Mouse (Mus musculus): ENCODE data around the gene Jph2. TPM values are rescaled to one million over a fixed set of nuclear protein-coding genes. Genes with fewer than 3 reads are reported as not detected.

The Jph2 gene
- total RNA-seq (2021): 100 to 1,000 TPM; 352 to 422 TPM
- long read RNA-seq, experiment 1, full-length matches to known transcripts: 22 of 78 reads
- long read RNA-seq, experiment 1, partial matches to known transcripts: 25 of 78 reads
- long read RNA-seq, experiment 1, other reads (novel, unspliced or antisense): 31 of 78 reads
- long read RNA-seq, experiment 2, full-length matches to known transcripts: 46 of 98 reads
- long read RNA-seq, experiment 2, partial matches to known transcripts: 50 of 98 reads
- long read RNA-seq, experiment 2, other reads (novel, unspliced or antisense): 2 of 98 reads

DNA sequence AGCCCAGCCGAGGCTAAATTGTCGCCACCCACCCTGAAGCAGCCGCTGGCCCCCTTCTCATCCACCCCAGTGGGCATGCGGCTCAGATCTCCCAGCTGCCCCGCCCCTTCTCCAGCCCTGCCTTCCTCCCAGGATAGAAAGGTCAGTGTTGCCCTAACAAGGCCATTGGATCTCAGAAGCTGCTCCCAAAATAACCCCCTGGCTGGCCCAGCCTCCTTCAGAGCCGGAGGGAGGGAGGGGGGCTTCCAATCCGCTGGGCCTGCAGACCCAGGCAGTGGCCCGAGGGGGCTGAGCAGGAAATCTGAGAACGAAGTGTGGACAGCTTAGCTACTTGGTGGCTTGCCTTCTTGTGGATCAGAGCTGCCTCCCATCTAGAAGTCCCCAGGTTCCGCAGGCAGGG, at the start of gene Jph2:
Jph2 (minus strand) TSS at position 89 of the 400 bp plus-strand sequence.
- intact Hi-C loops (cut with DNase I; ENCODE audit: low total_unique reads): no loop called here
- DNase-seq: peak; percentile 81

- intact Hi-C loops (cut with DNase I; ENCODE audit: low total_unique reads): no loop called here
- no peak for DNase-seq
Observed at GRCm38 (mm10) chr2:163447375-163447774, 49.6 kb upstream of the Jph2 start.

DNA sequence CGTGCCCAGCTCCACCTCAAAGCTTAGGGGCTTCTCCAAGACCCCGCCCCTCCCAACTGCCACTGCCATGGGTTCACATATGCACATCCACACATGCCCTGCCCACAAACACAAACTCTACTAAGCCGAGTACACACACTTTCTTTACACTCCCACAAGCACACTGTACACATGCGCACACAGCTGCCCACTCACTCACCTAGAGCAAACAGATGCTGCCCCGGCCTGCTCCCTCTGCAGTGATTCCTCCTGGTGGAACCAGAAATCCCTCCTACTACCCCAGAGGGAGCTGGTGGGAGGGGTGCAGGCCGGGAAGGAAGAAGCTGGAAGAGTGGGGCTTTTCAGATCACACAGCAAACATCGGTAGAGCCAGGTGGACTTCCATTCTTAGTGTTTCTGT, 46.2 kb upstream of the Jph2 start:
- intact Hi-C loops (cut with DNase I; ENCODE audit: low total_unique reads): no loop called here
- DNase-seq: no peak

GRCm38 (mm10) chr2:163443543-163443942, 45.8 kb upstream of the Jph2 start:
- intact Hi-C loops (cut with DNase I; ENCODE audit: low total_unique reads): no loop called here
- DNase-seq: no peak

GRCm38 (mm10) chr2:163439488-163439887, 41.7 kb upstream of the Jph2 start:
- intact Hi-C loops (cut with DNase I; ENCODE audit: low total_unique reads): no loop called here
- no peak for DNase-seq

DNA sequence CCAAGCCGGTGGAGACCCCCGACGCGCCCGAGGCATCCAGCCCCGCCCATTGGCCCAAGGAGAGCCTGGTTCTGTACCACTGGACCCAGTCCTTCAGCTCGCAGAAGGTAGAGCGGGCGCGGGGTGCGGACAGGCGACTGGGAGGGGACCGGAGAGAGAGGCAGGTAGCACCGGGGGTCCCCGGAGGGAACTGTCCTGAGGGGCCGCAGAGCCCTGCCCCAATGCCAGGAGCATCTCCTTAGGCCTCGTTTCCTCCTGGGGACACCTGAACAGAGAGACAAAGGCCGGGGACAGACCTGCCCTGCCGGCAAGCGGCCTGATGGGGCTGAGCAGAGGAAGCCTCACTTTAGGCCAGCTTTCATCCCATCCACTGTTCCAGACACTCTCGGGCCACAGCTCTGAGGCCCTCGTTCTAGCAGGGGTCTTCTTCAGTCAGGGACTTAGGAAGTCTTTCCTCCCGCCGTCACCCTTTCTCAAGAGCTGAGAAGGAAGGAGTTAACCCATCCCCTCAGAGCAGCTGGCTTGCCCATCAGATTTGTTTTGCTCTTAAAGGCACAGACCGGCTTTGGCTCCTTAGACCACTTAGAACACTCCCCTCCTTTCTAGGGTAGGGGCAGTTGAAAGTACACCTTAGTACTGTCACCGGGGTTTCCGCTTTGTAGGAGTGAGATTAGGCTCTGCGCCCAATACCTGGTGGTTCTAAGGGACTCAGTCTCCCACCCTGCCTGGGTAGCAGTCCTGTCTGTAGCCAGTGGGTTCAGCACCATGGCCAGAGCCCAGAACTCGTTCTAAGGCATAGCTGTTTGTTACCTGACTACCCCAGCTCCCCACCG, 41.0 kb upstream of the Jph2 start:
- DNase-seq: no peak

GRCm38 (mm10) chr2:163438246-163438618, 40.4 kb upstream of the Jph2 start, which contains the start of gene Gdap1l1:
Gdap1l1 (plus strand) TSS chr2:163438476.
- intact Hi-C loops (cut with DNase I; ENCODE audit: low total_unique reads): no loop called here
- DNase-seq: no peak

More for the DNA sequence above, 41.0 kb upstream of the Jph2 start:
- intact Hi-C loops (cut with DNase I; ENCODE audit: low total_unique reads): no loop called here

DNA sequence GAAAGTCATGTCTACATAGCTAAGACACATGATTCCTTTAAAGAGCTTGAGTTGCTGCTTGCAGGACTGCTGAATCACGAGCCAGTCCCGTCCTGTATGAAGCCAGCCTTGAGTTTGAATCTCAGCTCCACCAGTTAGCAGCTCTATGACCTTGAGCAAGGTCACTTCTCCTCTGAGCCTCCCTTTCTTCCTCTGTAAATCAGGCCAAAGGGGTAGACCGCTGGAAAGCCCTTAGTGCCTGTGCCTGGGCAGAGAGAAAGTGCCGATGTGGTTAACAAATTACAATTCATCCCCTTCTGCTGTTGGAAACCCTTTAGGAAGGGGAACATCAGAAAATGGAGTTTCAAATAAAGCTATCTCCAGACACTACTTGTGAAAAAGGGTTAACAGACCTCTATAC, 40.0 kb upstream of the Jph2 start:
- no peak for DNase-seq
- intact Hi-C loops (cut with DNase I; ENCODE audit: low total_unique reads): no loop called here

DNA sequence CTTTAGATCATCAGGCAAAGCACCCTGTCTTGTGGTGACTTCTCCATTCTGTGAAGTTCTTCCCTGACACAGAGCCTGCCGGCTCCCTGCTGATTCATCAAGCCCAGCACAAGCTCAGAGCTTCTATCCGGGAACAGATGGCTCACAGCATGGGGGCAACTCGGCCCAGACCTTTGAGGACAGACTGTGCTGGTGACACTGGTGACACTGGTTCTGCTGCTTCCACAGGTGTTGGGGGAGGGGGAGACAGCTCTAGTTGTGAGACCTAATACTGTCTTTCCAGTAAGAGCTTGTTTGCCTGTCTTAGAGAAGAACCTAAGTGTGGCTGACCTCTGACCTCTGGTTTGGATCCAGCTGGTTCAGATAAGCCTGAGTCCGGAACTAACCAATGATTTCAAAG, 36.2 kb upstream of the Jph2 start:
- intact Hi-C loops (cut with DNase I; ENCODE audit: low total_unique reads): no loop called here
- DNase-seq: no peak

DNA sequence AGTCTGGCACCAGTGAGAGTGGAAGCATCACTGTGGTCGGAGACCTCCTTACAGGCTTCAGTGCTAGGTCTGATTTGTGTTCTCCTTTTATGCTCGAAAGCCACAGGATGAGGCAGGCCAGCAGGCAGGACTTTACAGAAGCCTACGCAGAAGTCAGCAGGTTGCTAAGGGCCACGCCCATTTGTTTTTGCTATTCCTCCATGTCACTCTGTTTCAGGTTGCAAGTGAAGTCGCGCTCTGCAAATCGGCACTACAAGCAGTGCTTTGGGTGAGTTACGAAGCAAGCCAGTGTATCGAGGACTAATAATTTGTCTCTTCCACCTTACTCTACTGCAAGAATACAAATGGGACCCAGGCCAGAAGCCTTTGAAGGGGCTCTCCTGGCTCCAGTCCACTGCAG, 33.5 kb upstream of the Jph2 start:
- no peak for DNase-seq
- intact Hi-C loops (cut with DNase I; ENCODE audit: low total_unique reads): no loop called here

DNA sequence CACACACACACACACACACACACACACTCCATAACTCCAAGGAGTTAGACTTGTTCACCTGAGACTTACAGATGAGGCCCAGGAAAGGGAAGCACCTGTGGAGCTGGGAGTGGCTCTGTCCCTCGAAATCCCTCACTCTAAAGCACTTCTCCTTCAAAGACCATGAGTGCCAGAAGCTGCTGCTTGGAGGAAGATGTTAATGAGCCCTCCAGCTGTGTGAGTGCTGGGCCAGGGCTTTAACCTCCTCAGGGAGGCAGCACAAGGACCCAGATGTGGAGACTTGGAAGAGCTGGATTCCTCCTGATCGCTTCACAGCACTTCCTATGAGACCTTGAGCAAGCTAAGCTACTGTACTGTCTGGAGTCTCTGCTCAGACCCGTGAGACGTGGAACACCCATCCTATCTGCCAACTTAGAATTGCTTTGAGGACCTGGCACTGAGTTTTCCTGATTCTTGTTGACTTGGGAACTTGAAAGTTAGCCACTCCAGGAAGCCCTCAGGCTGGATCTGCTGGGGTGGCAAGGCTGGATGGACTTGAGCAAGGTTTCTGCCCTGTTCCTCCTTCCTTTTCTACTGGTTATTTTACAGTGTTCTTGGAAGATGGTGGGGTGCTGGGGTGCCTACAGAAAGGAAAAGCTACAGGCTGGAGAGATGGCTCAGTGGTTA, 30.7 kb upstream of the Jph2 start:
- DNase-seq: no peak
- intact Hi-C loops (cut with DNase I; ENCODE audit: low total_unique reads): loop anchor here (10.0 kb wide), 1 partner anchor 46 kb away; the partner anchor contains the start of gene Fitm2

- no peak for DNase-seq
- intact Hi-C loops (cut with DNase I; ENCODE audit: low total_unique reads): loop anchor here (10.0 kb wide), 1 partner anchor 50 kb away; the partner anchor contains the start of gene Fitm2
Observed at GRCm38 (mm10) chr2:163424597-163424996, 26.8 kb upstream of the Jph2 start, which contains the start of gene Oser1. Oser1 (minus strand) TSS chr2:163424697.

- no peak for DNase-seq
Observed at GRCm38 (mm10) chr2:163422895-163423660, 25.3 kb upstream of the Jph2 start.

GRCm38 (mm10) chr2:163420366-163420886, 22.6 kb upstream of the Jph2 start:
- intact Hi-C loops (cut with DNase I; ENCODE audit: low total_unique reads): loop anchor here (10.0 kb wide), 1 partner anchor 54 kb away; the partner anchor contains the start of gene Fitm2

More at GRCm38 (mm10) chr2:163422895-163423660, 25.3 kb upstream of the Jph2 start:
- intact Hi-C loops (cut with DNase I; ENCODE audit: low total_unique reads): loop anchor here (10.0 kb wide), 1 partner anchor 52 kb away; the partner anchor contains the start of gene Fitm2

GRCm38 (mm10) chr2:163419346-163420045, 21.7 kb upstream of the Jph2 start:
- DNase-seq: peak; percentile 99

More at GRCm38 (mm10) chr2:163420366-163420886, 22.6 kb upstream of the Jph2 start:
- no peak for DNase-seq

DNA sequence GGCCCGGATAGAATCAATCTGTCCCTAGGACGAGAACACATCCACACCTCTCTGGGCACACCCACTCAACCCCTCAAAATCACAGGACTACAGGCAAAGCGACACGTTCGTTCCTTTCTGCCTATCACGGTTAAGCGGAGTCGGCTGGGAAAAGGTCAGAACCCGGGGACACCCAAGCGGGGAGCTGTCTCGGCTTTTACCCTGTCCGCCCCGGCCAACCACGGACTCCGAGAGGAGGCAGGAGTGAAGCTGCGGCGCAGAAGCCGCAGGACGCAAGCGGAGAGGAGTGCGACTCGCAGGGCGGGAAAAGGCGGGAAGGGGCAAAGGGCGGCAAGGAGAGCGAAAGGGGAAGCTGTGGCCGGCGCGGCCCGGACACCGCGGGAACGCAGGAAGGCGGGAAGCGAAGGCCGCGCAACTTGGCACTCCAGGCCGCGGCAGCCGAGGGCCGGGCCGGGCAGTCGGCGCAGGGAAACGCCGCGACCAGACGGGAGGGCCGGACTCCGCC, 21.1 kb upstream of the Jph2 start:
- intact Hi-C loops (cut with DNase I; ENCODE audit: low total_unique reads): no loop called here
- DNase-seq: peak; percentile 59

More at GRCm38 (mm10) chr2:163419346-163420045, 21.7 kb upstream of the Jph2 start:
- intact Hi-C loops (cut with DNase I; ENCODE audit: low total_unique reads): loop anchor here (10.0 kb wide), 1 partner anchor 55 kb away; the partner anchor contains the start of gene Fitm2

DNA sequence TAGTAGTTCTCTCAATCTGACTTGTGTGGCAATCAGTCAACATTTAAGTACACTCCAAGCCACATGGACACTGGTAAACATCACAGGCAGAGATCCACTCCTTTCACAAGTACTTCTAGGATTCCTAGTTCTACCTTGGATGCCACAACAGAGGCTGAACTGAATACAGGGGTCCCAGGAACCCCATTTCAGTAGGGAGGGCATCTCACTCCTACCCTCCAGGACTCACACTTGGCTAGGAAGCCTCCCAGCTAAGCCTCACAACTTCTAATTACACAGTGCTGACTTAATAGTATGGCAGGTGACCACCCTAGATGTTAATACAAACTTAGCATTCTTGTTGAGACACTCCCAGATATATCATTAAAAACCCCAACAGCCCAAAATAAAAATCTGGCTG, 20.0 kb upstream of the Jph2 start:
- no peak for DNase-seq
- intact Hi-C loops (cut with DNase I; ENCODE audit: low total_unique reads): no loop called here

DNA sequence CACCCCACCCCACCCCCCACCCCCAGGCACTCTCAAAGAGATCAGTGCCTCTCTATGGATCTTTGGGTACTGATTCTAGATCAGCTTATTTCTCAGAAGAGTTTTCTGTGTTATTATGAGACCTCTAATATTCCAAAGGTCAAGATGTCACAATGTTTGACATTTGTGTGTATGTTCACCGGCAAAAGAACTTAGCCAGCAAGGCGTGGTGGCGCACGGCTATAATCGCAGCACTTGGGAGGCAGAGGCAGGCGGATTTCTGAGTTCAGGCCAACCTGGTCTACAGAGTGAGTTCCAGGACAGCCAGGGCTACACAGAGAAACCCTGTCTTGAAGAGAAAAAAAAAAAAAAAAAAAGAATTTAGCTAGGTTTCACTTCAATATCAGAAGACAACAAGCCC, 19.2 kb upstream of the Jph2 start:
- DNase-seq: no peak
- intact Hi-C loops (cut with DNase I; ENCODE audit: low total_unique reads): no loop called here
